Mouse (Mus musculus) embryonic fibroblast, embryonic 13.5 days (primary cell): ENCODE data around the gene Brat1.

Source experiments
- CTCF ChIP-seq: IDR thresholded peaks from 2 replicates; pipeline ENCODE4 v1.5.1; 2011; ENCODE audit warnings: mild to moderate bottlenecking, control low read depth, low read length, moderate library complexity, borderline replicate concordance; ENCODE audit not compliant: insufficient read depth
- POLR2A ChIP-seq: IDR thresholded peaks from 2 replicates; pipeline ENCODE4 v1.6.1; 2011; ENCODE audit warnings: low read depth, mild to moderate bottlenecking, control low read depth, low read length, moderate library complexity

GRCm38 (mm10) chr5:140722121-140722520, 17.3 kb downstream of the Brat1 start:
- TF ChIP-seq CTCF (no peak), POLR2A (no peak)
